Mouse (Mus musculus) right cerebral cortex, postnatal 25 days (tissue): ENCODE data around the gene Olfr71.

Source experiments
- DNase-seq: peaks from one replicate; pipeline ENCODE4 v3.0.0; 2022

The Olfr71 gene

DNA sequence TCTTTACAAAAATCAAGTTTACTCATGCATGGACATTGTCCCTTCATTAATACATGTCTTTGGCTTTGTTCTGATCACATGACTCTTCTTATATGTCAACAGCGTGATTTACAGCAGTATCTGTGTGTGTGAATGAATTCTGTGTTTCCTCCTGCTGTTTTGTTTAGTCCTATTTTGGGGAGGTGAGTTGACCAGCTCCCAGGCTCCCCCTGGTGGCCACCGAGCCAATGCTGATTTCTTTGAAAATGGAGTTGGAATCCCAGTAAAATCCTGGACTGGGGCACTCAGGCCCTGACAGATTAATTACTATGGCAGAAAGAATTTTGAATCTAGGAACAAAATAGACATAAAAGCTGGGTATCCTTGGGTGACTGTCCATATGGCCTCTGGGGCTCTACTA, 1.8 kb upstream of the Olfr71 start:
- DNase-seq = peak; percentile 50

DNA sequence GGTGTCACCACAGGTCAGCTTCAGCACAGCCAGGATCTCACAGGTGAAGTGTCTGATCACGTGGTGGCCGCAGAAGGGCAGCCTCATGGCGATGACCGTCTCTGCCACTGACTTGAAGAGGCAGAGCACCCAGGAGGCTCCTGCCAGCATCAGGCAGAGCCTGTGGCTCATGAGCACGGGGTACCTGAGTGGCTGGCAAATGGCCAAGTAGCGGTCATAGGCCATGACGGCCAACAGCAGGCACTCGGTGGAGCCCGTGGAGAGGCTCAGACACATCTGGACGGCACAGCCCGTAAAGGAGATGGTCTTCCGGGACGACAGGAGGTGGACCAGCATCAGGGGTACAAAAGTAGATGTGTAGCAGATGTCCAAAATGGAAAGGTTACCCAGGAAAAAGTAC, 4.1 kb downstream of the Olfr71 start:
- DNase-seq = no peak

DNA sequence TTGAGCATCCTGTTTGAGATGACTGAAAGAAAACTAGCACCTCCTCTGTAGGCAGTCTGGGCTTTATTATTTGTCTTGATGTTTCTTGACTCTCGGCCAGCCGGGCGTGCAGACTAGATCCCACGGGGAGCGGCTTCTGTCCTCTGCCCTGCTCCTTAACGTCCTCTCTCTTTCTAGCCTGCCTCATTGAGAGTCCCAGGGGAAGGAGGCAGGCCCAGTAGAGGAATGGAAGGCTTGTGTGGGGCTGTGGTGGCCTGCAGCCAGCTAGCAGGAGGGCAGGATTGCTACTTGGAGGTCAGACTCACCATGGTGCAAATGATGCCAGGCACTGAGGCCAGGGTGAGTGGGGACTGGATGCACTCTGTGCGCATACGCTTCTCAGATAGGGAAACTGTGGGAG, 6.2 kb downstream of the Olfr71 start:
- no peak for DNase-seq

DNA sequence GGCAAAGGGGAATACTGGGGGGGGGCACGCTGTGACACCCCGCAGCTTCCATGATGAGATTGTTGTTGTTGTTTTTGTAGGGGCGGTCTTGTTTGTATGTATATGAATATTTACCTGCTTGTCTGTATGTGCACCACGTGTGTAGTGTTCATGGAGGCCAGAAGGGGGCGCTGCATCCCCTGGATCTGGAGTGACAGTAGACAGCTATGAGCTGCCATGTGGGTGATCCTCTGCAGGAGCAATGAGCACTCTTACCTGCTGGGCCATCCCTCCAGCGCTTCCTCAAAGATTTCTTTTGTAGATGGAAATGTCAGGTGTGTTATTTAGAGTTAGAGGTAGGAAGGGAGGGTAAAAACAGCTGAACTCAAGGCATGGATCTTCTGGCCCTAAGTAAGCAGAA, 6.6 kb downstream of the Olfr71 start:
- no peak for DNase-seq

DNA sequence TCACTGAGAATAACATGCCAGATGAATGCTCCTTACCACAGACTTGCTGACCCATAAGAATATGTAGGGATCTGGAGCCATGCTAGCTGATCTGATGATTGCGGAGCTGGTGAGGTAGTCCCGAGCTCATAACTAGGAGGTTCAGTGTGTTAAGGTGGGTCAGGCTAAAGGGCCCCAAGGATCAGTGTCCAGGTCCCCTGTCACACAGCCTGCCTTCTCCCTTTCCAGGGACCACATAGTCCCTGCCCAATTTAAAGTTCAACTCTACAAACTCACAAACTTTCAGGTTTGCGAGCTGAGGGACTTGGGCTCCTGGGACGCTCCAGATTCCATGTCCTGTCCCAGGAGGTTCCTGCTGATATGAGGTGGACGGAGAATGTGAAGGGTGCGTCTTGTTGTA, 9.3 kb downstream of the Olfr71 start, which contains the start of gene Olfr70:
TSS of gene Olfr70 (minus strand) at position 101 of the 400 bp plus-strand sequence.
- no peak for DNase-seq

DNA sequence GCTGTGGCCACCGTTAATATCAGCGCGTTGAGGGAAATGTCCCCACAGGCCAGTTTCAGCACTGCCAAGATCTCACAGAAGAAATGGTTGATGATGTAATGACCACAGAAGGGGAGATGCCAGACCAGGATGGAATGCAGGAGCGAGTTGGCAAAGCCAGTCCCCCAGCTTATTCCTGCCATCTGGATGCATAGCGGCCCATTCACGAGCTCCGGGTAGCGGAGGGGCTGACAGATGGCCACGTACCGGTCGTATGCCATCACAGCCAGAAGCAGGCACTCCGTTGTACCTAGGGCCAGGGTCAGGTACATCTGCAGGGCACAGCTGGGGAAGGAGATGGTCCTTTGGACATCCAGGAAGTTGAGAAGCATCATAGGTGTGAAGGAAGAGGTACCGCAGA, 13.5 kb downstream of the Olfr71 start:
- no peak for DNase-seq

DNA sequence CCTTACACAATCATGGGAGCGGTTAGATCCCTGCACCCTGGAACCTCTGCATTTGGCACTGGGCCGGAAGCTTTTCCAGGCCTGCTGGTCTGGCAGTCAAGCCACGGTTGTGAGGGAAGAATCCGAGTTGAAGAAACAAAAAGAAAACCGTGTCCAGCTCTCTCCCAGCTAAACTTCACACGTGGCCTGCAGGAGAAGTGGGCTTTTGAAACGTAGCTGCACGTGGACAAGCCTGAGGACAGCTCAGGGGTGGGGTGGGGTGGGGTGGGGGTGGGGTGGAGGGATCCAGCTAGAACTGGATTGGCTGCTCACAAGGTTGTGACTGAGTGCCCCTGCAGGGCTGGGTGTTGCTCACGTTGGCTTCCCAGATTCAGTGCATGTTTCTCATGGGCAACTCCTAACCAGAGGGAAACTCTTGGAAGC, 14.8 kb downstream of the Olfr71 start:
- no peak for DNase-seq

DNA sequence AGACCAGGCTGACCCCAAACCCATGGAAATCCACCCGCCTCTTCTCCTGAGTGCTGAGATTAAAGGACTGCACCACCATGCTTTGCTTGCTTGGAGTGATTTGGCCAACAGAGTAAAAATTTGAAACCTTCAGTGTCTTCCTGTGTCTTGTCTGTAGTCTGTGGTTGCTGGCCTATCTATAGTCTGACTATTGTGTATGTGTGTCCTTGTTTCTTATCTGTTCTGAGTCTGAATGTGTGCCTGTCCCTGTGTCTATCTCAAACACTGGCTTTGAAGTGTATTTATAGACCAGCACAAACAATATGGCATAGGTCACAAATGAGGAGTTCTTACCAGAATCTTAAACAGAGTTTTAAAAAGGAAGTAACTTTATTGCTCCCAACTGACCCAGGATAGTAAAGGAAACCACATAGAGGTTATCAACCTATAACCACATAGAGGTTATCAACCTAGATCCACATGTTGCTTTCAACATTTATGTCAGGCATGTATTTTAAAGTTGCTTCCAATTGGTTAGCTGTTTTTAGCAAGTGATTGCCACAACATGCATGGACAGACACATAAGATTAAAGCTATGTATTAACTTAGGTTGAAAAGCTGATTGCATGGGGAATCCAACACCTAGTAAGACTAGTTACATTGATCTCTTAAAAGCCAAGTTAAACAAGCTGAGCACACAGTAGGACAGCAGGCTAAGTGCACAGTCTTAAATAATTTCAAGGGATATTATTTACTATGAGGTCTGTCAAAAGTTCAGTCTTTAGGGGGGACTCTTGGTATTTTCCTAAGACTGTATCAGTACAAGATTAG, 15.4 kb downstream of the Olfr71 start:
- DNase-seq = no peak

DNA sequence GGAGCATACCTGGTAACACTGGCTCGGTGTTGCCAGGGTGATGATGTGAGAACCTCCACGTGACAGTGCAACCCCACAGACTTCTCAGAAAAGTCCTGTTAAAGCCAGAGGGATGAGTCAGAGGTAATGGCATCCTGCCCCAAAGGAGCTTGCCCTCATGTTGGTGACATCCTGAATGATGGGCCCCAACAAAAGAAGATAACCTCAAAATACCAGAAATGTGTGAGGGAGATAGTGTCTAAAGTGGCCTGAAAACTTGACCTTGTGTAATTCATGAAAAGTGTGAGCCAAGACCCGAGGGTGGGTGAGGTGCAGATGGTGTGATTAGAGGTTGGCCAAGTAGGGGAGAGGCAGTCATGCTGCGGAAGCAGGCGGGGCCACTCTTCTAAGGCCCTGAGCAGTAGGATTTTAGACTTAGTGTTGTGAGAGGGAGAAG, 16.2 kb downstream of the Olfr71 start:
- no peak for DNase-seq

DNA sequence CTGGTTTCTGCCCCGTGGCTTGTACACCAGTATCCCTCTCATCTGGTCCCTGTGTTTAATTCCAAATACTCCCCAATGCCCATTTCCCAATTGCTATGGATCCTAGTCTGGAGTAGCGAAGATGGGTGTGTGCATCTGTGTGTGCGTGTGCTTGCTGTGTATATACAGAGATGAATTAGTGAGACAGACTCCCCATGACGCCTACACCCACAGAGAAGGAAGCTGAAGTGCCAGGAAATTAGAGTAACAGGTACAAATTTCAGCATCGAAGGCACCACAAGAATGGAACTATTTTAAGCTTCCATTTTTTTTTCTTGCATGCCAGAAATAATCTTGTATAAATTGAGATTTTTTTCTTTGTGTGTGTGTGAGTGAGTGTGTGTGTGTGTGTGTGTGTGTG, 19.0 kb downstream of the Olfr71 start:
- no peak for DNase-seq

DNA sequence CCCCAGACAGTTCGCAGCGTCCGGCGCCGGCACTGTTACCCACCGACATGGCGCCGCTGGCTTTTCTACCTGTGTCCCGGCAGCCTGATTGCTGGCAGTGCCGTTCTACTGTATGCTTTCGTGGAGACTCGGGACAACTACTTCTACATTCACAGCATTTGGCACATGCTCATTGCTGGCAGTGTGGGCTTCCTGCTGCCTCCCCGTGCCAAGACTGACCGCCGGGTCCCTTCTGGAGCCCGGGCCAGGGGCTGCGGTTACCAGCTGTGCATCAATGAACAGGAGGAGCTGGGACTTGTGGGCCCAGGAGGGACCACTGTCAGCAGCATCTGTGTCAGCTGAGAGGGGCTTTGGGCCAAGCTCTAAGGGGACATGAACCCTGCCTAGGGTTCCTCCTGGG, 20.0 kb downstream of the Olfr71 start:
- DNase-seq = no peak

DNA sequence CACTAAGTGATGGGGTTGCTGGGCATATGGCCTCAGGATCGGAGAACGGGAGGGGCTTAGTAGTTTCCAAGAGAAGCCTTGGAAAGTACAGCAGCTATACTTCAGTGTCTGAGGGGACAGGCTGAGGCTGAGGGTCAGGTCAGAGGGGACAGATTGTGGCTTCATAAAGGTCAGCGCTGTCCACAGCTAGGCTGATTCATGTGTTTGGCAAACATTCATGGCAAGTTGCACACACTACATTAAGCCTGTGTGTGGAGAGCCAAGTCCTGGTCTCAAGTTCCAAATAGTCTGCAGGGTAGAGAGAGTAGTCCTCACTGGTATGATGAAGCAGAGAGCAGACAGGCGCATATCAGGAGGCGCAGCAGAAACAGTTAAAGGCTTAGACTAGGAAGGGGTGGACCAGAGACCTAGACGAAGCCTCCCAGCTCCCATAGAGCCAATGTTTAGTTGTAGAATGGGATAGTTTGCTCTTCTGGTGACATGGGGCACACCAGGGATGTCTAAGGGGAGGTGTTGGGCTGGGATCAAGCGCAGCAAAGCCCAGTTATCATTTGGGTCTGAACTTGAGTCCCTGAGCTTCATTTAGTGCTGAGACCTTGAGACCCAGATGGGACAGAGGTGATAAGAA, 30.5 kb downstream of the Olfr71 start:
- DNase-seq = no peak

DNA sequence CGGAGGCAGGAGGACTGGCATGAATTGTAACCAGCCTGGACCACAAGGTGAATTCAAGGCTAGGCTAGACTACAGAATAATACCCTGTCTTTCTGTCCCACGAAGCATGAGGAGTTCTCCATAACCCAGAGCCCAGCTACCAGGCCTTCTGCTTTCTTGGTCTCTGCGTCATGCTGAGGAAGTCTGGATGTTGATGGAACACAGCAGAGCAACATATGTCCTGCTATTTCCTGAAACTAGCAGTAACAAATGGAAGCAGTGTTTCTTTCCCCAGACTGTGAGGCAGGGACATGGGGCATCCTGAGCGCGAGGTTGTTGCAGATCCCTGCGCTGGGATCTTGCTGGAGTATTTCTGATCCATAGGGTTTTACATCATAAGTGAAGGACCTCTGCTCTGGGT, 31.5 kb downstream of the Olfr71 start:
- DNase-seq = no peak

DNA sequence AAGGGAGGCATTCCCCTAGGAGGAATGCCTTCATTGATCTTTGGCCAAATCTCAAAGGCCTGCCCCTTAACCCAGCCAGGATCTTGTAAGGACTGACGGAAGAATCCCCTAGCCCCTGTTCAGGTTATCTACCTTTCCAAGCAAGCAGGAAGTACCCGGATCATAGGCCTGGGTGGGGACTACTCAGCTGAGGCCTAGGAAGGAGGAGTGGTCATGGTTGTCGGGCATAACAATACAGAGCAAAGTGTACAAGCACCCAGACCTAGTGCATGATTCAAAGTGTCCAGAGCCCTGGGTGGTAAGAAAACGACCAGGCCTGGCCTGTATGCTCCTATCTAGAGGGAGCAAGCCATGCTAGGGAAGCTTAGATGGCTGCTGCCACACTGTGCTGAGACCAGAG, 34.4 kb downstream of the Olfr71 start:
- DNase-seq = no peak

DNA sequence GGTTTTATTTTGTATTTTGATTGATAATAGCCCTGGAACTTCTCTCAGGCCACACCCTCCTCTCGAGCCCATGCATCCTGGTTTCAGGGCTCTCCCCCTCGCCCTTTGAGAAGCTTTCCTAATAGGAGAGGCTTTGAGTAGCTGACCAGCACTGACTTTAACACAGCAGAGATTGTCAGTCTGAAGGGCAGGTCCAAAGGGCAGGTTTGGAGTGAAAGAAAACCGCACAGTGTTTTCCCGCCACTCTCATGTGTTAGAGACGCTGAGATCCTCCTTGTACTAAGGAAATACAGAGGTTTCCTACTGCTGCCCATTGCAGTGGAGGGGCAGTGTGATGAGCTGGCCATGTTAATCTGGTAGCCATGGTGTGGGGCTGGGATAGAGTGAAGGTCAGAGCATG, 35.1 kb downstream of the Olfr71 start:
- no peak for DNase-seq

DNA sequence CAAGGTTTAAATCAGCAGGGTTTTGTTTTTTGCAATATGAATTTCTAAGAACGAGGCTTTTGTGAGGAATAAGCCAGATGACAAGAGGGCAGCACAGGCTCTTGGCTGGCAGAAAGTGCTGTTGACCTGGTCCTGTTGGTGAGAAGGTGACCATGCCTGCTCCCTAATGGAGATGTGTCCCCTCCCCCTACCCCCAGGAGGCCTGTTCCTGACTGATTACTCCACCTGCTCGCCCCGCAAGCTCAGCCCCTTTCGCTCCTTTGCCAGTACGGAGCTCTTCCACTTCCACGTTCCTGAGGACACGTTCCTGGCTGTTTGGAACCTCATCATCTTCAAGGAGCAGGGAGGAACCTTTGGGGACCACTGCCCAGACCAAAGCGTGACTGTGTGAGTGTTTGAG, 36.4 kb downstream of the Olfr71 start:
- no peak for DNase-seq

DNA sequence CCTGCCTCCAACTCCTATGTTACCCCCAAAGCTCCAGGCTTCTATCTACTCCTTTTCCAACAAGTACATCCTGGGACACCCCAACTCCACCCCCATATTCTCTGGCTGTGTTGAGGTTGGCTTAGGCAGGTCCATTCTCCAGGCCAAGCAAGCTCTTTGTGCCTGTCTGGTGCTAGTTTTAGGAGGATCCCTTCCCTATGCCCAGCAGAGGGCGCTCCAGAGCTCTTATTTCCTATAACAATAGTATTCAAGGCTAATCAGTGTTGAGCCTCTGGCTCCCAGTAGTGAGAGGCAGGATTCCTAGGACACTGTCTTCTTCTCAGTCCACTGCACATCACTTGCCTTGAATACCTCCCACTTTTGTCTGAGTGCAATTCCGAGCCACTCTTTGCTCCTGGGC, 38.0 kb downstream of the Olfr71 start:
- DNase-seq = peak; percentile 76

DNA sequence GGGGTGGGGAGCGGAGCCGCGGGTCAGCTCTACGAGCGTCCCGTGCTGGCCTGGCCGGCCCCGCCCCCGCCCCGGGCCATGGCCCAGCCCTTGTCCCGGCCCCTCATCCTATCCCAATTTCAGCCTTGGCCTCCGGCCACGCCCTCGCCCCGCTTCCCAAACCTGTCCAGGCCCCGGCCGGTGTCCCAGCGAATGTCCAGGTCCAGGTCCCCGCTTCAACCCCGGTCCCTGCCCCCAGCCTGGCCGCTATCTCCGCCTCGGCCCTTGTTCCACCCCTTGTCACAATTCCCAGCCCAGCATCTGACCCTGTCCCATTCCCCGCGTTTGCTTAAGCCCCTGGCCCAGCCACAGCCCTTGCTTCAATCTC, 40.6 kb downstream of the Olfr71 start:
- no peak for DNase-seq

DNA sequence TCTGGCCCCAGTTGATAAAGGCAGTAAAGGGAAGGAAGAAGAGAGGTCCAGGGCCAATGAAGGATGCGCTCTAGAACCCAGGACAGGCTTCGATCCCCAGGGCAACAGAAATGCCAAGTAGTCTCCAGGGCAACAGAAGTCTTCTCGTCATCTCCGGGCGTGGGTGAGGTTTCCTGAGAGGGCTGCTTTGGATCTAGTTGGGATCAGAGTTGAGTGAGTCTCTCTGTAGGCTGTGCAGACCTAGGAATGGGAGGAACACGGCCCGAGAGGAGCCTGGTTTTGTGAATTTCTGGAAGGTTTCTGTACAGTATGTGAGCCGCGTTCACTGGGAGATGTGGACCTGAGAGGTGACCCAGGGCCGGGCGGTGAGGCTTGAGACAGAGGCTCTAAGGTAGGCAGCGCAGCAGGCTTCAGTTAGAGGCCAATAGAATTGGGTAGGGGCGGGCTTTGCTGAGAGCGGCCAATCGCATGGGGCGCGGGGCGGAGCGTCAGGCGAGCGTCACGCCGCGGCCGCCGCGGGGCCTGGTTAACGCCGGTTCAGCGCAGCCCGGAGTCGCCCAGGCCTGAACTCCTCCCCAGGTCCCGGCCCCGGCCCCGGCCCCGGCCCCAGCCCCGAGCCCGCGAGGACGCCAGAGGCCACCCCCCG, 41.1 kb downstream of the Olfr71 start, which contains the start of the genes Tmem8b and Fam221b:
TSS of gene Tmem8b (plus strand) at position 190 of the 646 bp plus-strand sequence.
TSS of gene Fam221b (minus strand) at position 364 of the 646 bp plus-strand sequence.
- DNase-seq = peak; percentile 91

DNA sequence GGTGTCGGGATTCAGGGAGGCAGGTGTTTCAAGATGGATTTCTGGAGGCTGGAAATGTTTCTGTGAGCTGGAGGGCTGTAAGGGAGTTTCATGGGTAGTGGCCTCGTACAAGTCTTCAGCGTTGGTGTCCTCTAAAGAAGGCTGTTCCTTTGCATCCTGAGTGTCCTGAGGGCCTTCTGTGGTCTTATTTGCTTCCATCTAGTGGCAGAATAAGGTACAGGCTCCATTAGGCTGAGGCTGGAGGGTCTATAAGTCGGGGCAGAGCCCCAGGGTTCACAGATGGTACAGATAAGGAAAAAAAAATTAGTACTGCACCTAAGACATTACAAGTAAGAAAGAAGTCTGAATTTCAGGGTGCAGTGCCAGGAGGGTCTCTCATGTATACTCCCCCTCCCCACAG, 43.6 kb downstream of the Olfr71 start:
- no peak for DNase-seq

DNA sequence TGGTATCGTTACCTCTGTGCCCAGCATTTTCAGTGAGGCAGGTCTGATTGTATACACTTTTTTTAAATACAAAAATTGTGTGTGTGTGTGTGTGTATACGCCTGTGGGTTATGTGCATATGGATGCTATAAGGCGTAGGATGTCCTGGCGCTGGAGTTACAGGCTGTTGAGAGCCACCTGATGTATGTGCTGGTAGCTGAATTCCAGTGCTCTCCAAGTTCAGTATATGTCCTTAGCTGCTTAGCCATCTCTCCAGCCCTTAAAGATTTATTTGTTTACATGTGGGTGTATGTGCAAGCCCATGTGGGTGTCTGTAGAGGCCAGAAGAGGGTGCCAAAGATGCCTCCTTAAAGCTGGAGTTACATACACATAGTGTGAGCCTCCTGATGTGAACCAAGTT, 52.9 kb downstream of the Olfr71 start:
- DNase-seq = peak; percentile 18

DNA sequence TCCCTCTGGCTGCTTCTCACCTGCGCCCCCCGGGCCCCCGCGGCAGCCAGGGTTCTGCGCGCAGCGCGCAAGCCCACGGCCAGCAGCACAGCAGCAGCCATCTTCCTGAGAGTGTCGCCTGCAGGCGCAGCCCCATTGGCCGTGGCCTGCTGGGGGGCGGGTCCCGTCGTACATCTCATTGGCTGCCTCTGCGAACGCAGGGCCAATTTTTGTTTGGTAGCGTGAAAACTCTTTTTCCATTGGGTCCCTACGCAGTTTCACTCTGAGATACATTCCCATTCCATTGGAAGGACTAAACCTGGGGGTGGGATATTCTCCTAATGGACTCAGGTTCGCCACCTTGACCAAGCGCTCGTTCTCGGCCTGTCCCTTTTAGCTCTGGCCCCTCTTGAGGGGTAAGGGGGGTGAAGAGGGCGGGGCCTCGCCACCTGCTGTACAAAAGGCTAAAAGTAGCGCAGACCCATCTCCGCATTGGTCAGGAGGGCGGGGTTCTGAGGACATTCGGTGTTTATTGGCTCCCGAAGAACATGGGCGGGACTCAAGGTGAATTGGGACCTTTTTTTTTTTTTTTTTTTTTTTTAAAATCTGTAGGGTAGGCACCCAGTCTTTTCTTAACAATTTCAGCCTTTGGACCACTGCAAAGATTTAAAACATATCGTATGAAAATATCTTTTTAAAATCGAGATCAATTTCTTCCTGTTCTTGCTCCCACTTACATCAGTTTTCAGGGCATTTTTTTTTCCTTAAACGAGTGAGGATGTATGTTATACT, 53.5 kb downstream of the Olfr71 start, which contains the start of gene Hint2:
TSS of gene Hint2 (minus strand) at position 128 of the 771 bp plus-strand sequence.
- peak; percentile 94 for DNase-seq
